Mouse (Mus musculus) left cerebral cortex, adult 9 months (tissue): Measurements from ENCODE around the gene Kif3a.
"Not testable (repeated sequence)": the region's sequence is repeated elsewhere in the genome, so short reads cannot be mapped to it uniquely, and the experiment has no call there.

Experiments
- DNase-seq, 2 experiments: peaks; one replicate each; pipeline ENCODE4 v3.0.0; 2022; ENCODE audit warnings: low spot score in 2 of 2

The Kif3a gene

GRCm38 (mm10) chr11:53543021-53543420 lies 24.2 kb upstream of the Kif3a start:
- no peak for DNase-seq

GRCm38 (mm10) chr11:53546271-53546670 lies 20.9 kb upstream of the Kif3a start:
- DNase-seq = no peak

- no peak for DNase-seq
These were observed 19.6 kb upstream of the Kif3a start for GRCm38 (mm10) chr11:53547566-53547965.

GRCm38 (mm10) chr11:53548036-53548605 lies 19.1 kb upstream of the Kif3a start:
- no peak for DNase-seq

GRCm38 (mm10) chr11:53550714-53551113 lies 16.5 kb upstream of the Kif3a start:
- DNase-seq = no peak

- peak in 1 of 2 experiments; percentile 24 for DNase-seq
These were observed 15.4 kb upstream of the Kif3a start for GRCm38 (mm10) chr11:53551754-53552153.

- not testable (repeated sequence) for DNase-seq
These were observed 10.7 kb upstream of the Kif3a start for GRCm38 (mm10) chr11:53556529-53556928.

GRCm38 (mm10) chr11:53557992-53558391 lies 9.2 kb upstream of the Kif3a start:
- not testable (repeated sequence) for DNase-seq

GRCm38 (mm10) chr11:53559980-53560379 lies 7.2 kb upstream of the Kif3a start:
- DNase-seq = not testable (repeated sequence)

- no peak for DNase-seq
These were observed 5.2 kb upstream of the Kif3a start for GRCm38 (mm10) chr11:53561986-53562385.

GRCm38 (mm10) chr11:53566646-53567045 lies 533 bp upstream of the Kif3a start:
- DNase-seq = no peak

- no peak for DNase-seq
These were observed 13.4 kb downstream of the Kif3a start for GRCm38 (mm10) chr11:53580562-53580961.

GRCm38 (mm10) chr11:53583151-53583550 lies 16.0 kb downstream of the Kif3a start:
- no peak for DNase-seq

- DNase-seq = peak in 1 of 2 experiments; percentile 19
These were observed 17.7 kb downstream of the Kif3a start for GRCm38 (mm10) chr11:53584849-53585248.

- DNase-seq = no peak
These were observed 18.3 kb downstream of the Kif3a start for GRCm38 (mm10) chr11:53585510-53585909.

- no peak for DNase-seq
These were observed 21.1 kb downstream of the Kif3a start for GRCm38 (mm10) chr11:53588279-53588678.

- DNase-seq = peak in 1 of 2 experiments; percentile 28
These were observed 23.2 kb downstream of the Kif3a start for GRCm38 (mm10) chr11:53590368-53590768.

GRCm38 (mm10) chr11:53591116-53591515 lies 23.9 kb downstream of the Kif3a start:
- DNase-seq = no peak

GRCm38 (mm10) chr11:53604983-53605382 lies 37.8 kb downstream of the Kif3a start:
- DNase-seq = no peak

GRCm38 (mm10) chr11:53605609-53606008 lies 38.4 kb downstream of the Kif3a start:
- DNase-seq = no peak

GRCm38 (mm10) chr11:53609231-53609630 lies 42.1 kb downstream of the Kif3a start:
- DNase-seq = no peak

GRCm38 (mm10) chr11:53609672-53610071 lies 42.5 kb downstream of the Kif3a start:
- DNase-seq = no peak

GRCm38 (mm10) chr11:53615172-53615571 lies 48.0 kb downstream of the Kif3a start:
- no peak for DNase-seq

- DNase-seq = no peak
These were observed 48.4 kb downstream of the Kif3a start for GRCm38 (mm10) chr11:53615575-53615974.
